10 mouse cellular contexts compared by ENCODE assay signal in the genomic region with DNA sequence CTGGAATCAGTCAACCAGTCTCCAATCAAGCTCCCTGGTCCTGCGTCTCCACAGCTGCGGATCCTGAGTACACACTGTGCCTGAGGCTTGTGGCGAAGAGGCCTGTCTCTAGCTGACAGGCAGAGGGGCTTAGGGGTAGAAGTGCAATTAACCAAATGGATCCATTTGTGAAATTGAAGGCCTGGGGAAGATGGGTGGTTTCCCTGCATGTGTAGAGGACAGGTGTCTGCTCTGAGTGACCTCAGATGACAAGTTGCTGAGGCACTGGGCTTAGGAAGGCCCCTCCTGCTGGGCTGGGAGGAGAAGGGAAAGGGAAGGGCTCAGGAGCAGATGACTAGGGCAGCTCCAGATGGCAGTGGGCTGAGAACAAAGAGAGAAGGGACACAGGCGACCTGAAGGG.
DNase-seq lines count a peak whose midpoint lies in the region; ATAC-seq lines count a peak whose summit lies in the region.
"Had no signal": no experiment of that assay in that cellular context is flagged by ENCODE, and none has a peak within 500 bp of the region (broad histone marks: within the 10 kb centered on the region; RNA-seq: fewer than 3 reads in every experiment).

No protein-coding gene starts in this region.

- H3K36me3 ChIP-seq in forebrain, embryonic 11.5 days (ENCODE audit: control insufficient read depth, insufficient read depth, low read length), result no peaks in the 10 kb centered on the region
- H3K36me3 ChIP-seq in intestine, embryonic 16.5 days (ENCODE audit: control insufficient read depth, insufficient read depth, low read length), result no peaks in the 10 kb centered on the region

- no peaks in the 10 kb centered on the region for H3K4me1 ChIP-seq in forebrain, embryonic 11.5 days (replicated peaks; ENCODE audit: control insufficient read depth, insufficient read depth, low read length)
- no peaks in the 10 kb centered on the region for H3K4me1 ChIP-seq in intestine, embryonic 16.5 days (ENCODE audit: control insufficient read depth, insufficient read depth, low read length)

- no peak overlapping the region for H3K9ac ChIP-seq in forebrain, embryonic 11.5 days (ENCODE audit: low read length)
- H3K9ac ChIP-seq in intestine, embryonic 16.5 days (ENCODE audit: low read depth, low read length), result no peak overlapping the region

- no peaks in the 10 kb centered on the region for H3K27me3 ChIP-seq in forebrain, embryonic 11.5 days (ENCODE audit: control insufficient read depth, insufficient read depth, low read length)
- no peaks in the 10 kb centered on the region for H3K27me3 ChIP-seq in intestine, embryonic 16.5 days (replicated peaks; ENCODE audit: control insufficient read depth, insufficient read depth, low read length)

- DNase-seq in frontal cortex, postnatal 25 days (ENCODE audit: low spot score in 2 of 2), result no peak
- DNase-seq in forebrain, embryonic 11.5 days (ENCODE audit: low spot score), result no peak
- peak; percentile 47 for DNase-seq in mesoderm, embryonic 11.5 days (ENCODE audit: low read depth, low spot score)
- DNase-seq in retina, postnatal 1 day, result peak; percentile 78
- DNase-seq in layer of hippocampus, postnatal 25 days (ENCODE audit: extremely low spot score in 1 of 2, low spot score in 1 of 2), result no peak
- no peak for DNase-seq in kidney, adult 11 months

- 36% methylated on average over 4 of the region's 4 CpGs for WGBS in forebrain, embryonic 11.5 days
- WGBS in intestine, embryonic 16.5 days, result 34% methylated on average over 4 of the region's 4 CpGs

- ATAC-seq in frontal cortex, adult (ENCODE audit: low TSS enrichment), result peak; percentile 25; the same call in 1 of the 2 replicates
- ATAC-seq in forebrain, embryonic 11.5 days (replicated peaks; ENCODE audit: low FRiP score), result peak; percentile 61
- no peak for ATAC-seq in intestine, embryonic 16.5 days
- ATAC-seq: inflammation-experienced regulatory T-cells, adult 6 months had no signal

- H3K9me3 ChIP-seq in forebrain, embryonic 11.5 days (ENCODE audit: control insufficient read depth, low read length), result no peaks in the 10 kb centered on the region
- H3K9me3 ChIP-seq in intestine, embryonic 16.5 days (ENCODE audit: control insufficient read depth, low read length), result no peaks in the 10 kb centered on the region

- H3K4me3 ChIP-seq in forebrain, embryonic 11.5 days (ENCODE audit: low read depth, low read length), result no peak overlapping the region
- no peak overlapping the region for H3K4me3 ChIP-seq in intestine, embryonic 16.5 days (ENCODE audit: low read length)
- H3K4me3 ChIP-seq: erythroblast, embryonic 14.5 days had no signal

- peak overlapping the region; percentile 75 for H3K27ac ChIP-seq in forebrain, embryonic 11.5 days (ENCODE audit: low read depth, low read length)
- H3K27ac ChIP-seq in intestine, embryonic 16.5 days (ENCODE audit: low read length), result no peak overlapping the region

- H3K4me2 ChIP-seq in forebrain, embryonic 11.5 days (ENCODE audit: low read depth, low read length, severe bottlenecking), result no peak overlapping the region
- H3K4me2 ChIP-seq in intestine, embryonic 16.5 days (ENCODE audit: low read depth, low read length), result no peak overlapping the region

Comparison
In these comparisons a context has a peak if more than half of its experiments do, and no peak if none do; other contexts are left out.
1. DNase-seq: peak in mesoderm, embryonic 11.5 days (single experiment) and retina, postnatal 1 day (single experiment); none in frontal cortex, postnatal 25 days (0 of 2), forebrain, embryonic 11.5 days (single experiment), layer of hippocampus, postnatal 25 days (0 of 2) and kidney, adult 11 months (single experiment).